Mouse (Mus musculus) ES-E14 (cell line): ENCODE measurements at regions not wholly inside any gene's neighbourhood (a gene's known extent, or its start where the extent isn't known, plus 50 kb on each side); places are given as distances from the start of the nearest gene placed in this dataset.
A peak's percentile ranks its signal among the peaks of the same experiment; 100 is the strongest.

ENCODE experiments used
- DNase-seq: peaks from one replicate; pipeline ENCODE4 v3.0.0-alpha.2; 2013; ENCODE audit warnings: low read depth, low spot score
- H3K27ac ChIP-seq: 2 replicates; pipeline ENCODE4 v1.5.1; 2012; ENCODE audit warnings: low read depth, mild to moderate bottlenecking, low read length, moderate library complexity, mixed read lengths; ENCODE audit not compliant: poor library complexity, insufficient read depth, severe bottlenecking
- H3K36me3 ChIP-seq: 2 replicates; pipeline ENCODE4 v1.6.1; 2012; ENCODE audit warnings: mild to moderate bottlenecking, low read length, moderate library complexity, mixed read lengths; ENCODE audit not compliant: control insufficient read depth, poor library complexity, insufficient read depth, severe bottlenecking
- H3K4me1 ChIP-seq, 2 experiments: fragments of 150-350 bp in 1 of 2; sonication (generic) in 1 of 2; 2 replicates each; pipeline ENCODE4 v1.6.1; 2012; ENCODE audit warnings: low read length in 2 of 2, mild to moderate bottlenecking in 1 of 2, mixed read lengths in 1 of 2; ENCODE audit not compliant: control insufficient read depth in 2 of 2, insufficient read depth in 2 of 2, poor library complexity in 1 of 2
- H3K4me3 ChIP-seq, 2 experiments: fragments of 150-350 bp in 1 of 2; sonication (generic) in 1 of 2; 2 replicates each; pipeline ENCODE4 v1.5.1; 2012; ENCODE audit warnings: low read length in 2 of 2, low read depth in 1 of 2, mild to moderate bottlenecking in 1 of 2, mixed read lengths in 1 of 2; ENCODE audit not compliant: insufficient read depth in 1 of 2, poor library complexity in 1 of 2, severe bottlenecking in 1 of 2
- H3K9ac ChIP-seq: 2 replicates; pipeline ENCODE4 v1.6.1; 2012; ENCODE audit warnings: low read depth, mild to moderate bottlenecking, low read length, mixed read lengths; ENCODE audit not compliant: poor library complexity, insufficient read depth, severe bottlenecking
- H3K9me3 ChIP-seq: fragments of 150-350 bp; sonication (generic); 2 replicates; pipeline ENCODE4 v1.6.1; 2012; ENCODE audit warnings: low read depth, mild to moderate bottlenecking, low read length; ENCODE audit not compliant: control insufficient read depth, insufficient read depth
- CHD2 ChIP-seq: IDR thresholded peaks from 2 replicates; pipeline ENCODE4 v1.6.1; 2014; ENCODE audit warnings: mild to moderate bottlenecking, low read depth, low read length, inconsistent platforms
- HCFC1 ChIP-seq: IDR thresholded peaks from 2 replicates; pipeline ENCODE4 v1.6.1; 2012; ENCODE audit warnings: low read length, inconsistent platforms, borderline replicate concordance; ENCODE audit not compliant: insufficient read depth
- MAFK ChIP-seq: IDR thresholded peaks from 2 replicates; pipeline ENCODE4 v1.6.1; 2014; ENCODE audit warnings: mild to moderate bottlenecking, low read depth, low read length, inconsistent platforms; ENCODE audit not compliant: insufficient read depth
- ZC3H11A ChIP-seq: IDR thresholded peaks from 2 replicates; pipeline ENCODE4 v1.6.1; 2012; ENCODE audit warnings: low read depth, mild to moderate bottlenecking, inconsistent platforms, low read length, borderline replicate concordance
- ZNF384 ChIP-seq: IDR thresholded peaks from 2 replicates; pipeline ENCODE4 v1.6.1; 2012; ENCODE audit warnings: low read depth, low read length, inconsistent platforms
- in situ Hi-C, 2 experiments: fragments of 600-800 bp; cut with MboI; formaldehyde crosslinking; loops; one replicate each; pipeline ENCODE4 v1.15.1; 2025; ENCODE audit warnings: low sequenced_read_pairs in 2 of 2, inconsistent platforms in 1 of 2; ENCODE audit not compliant: unreplicated experiment in 2 of 2

DNA sequence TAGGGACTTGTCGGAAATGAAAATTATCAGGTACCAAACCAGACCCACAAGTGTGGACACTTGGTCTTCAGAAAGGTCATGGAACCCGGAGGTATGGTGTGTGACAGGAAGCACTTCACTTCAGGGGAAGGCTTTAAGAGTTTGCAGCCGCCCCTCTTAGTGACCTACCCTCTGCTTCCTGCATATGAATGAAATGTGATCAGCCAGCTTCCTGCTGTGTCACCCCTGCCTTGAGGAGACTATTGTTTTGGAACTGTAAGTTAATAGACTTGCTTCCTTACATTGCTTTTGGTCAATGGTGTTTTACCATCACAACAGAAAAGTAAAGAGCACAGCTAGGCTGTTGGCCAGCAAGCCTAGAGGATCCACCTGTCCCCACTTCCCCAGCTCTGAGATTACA is 515.3 kb downstream of the Pdcd6ip start:
- H3K9me3 ChIP-seq = no peaks in the 10 kb centered on the region

DNA sequence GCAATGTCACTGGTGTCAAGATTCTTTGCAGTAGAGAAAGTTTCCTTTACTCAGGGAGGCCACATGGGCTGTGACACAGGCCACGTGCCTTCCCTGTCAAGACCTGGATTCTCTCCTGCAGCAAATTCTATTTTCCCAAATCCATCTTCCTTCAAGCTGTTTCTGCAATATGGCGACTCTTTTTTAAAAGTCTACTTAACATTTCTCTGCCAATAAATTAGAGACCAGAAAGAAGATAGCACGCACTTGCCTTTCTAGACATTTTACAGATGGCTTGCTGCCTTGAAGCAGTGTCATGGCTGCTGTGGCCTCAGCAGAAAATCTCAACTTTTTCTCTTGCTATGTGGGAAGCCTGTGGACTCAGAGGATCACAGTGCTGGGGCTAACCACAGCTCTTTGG is 516.9 kb downstream of the Pdcd6ip start:
- no peaks in the 10 kb centered on the region for H3K36me3 ChIP-seq
- no peak for DNase-seq
- in situ Hi-C loops = no loop called here
- no peak overlapping the region for H3K9ac ChIP-seq
- H3K9me3 ChIP-seq = no peaks in the 10 kb centered on the region
- TF ChIP-seq ZNF384 (no peak), CHD2 (no peak), MAFK (no peak), ZC3H11A (no peak), HCFC1 (no peak)
- no peak overlapping the region for H3K4me3 ChIP-seq
- H3K4me1 ChIP-seq = peaks cover 0 to 9% of the 10 kb centered on the region in 2 experiments; a peak in 2 of 4 replicates
- no peak overlapping the region for H3K27ac ChIP-seq

More for the DNA sequence above, 515.3 kb downstream of the Pdcd6ip start:
- Histone ChIP-seq H3K36me3 (no peaks in the 10 kb centered on the region), H3K4me3 (no peak overlapping the region), H3K4me1 (peaks cover 0 to 9% of the 10 kb centered on the region in 2 experiments; a peak in 2 of 4 replicates), H3K9ac (no peak overlapping the region), H3K27ac (peak overlapping the region; percentile 31; the same call in 1 of the 2 replicates)
- peak; percentile 24 for DNase-seq
- no peak for TF ChIP-seq HCFC1
- TF ChIP-seq CHD2 = no peak
- no peak for TF ChIP-seq MAFK
- TF ChIP-seq ZNF384 = no peak
- no peak for TF ChIP-seq ZC3H11A
- in situ Hi-C loops = no loop called here

DNA sequence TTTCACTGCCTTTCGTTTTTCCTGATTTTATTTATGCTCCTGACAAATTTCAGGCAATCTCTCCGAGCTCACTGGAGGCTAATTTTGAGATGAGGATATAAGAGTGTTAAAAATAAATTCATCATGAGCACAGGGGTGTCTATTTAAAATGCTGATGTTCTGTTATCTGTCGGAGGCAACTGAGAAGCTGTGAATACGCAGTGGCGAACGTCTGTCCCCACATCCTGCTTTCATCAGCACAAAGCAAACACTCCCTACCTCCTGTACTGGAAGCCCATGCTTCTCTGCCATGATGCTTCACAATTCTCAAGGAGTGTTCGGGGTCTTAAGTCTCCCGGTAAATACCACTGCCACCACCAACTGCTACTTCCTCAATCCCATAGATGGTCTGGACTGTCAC is 526.9 kb downstream of the Pdcd6ip start:
- H3K27ac ChIP-seq = no peak overlapping the region
- no peaks in the 10 kb centered on the region for H3K9me3 ChIP-seq
- H3K36me3 ChIP-seq = no peaks in the 10 kb centered on the region
- in situ Hi-C loops = no loop called here
- DNase-seq = no peak
- H3K9ac ChIP-seq = no peak overlapping the region
- H3K4me3 ChIP-seq = no peak overlapping the region
- H3K4me1 ChIP-seq = no peaks in the 10 kb centered on the region
- no peak for TF ChIP-seq ZC3H11A

DNA sequence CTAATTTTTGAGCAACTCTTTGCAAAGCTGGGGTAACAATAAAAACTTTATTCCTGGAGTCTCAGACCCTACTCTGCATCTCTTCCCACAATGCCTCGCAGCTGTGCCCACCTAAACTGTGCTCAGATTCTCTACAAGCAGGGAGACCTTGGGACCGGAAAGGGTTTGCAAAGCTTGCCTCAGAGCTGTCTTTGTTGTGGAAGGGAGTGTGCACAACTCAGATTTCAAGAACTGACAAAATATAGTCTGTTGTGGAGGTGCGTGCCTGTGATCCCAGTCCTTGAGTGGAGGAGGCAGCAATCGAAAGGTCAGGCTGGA is 530.2 kb downstream of the Pdcd6ip start:
- no peaks in the 10 kb centered on the region for H3K36me3 ChIP-seq
- no peak overlapping the region for H3K27ac ChIP-seq
- no peak overlapping the region for H3K9ac ChIP-seq
- DNase-seq = no peak
- in situ Hi-C loops = no loop called here
- H3K4me3 ChIP-seq = no peak overlapping the region
- TF ChIP-seq HCFC1 (no peak), MAFK (no peak), ZC3H11A (no peak), CHD2 (no peak), ZNF384 (no peak)
- H3K4me1 ChIP-seq = no peaks in the 10 kb centered on the region; a peak in 1 of 4 replicates
- H3K9me3 ChIP-seq = no peaks in the 10 kb centered on the region

DNA sequence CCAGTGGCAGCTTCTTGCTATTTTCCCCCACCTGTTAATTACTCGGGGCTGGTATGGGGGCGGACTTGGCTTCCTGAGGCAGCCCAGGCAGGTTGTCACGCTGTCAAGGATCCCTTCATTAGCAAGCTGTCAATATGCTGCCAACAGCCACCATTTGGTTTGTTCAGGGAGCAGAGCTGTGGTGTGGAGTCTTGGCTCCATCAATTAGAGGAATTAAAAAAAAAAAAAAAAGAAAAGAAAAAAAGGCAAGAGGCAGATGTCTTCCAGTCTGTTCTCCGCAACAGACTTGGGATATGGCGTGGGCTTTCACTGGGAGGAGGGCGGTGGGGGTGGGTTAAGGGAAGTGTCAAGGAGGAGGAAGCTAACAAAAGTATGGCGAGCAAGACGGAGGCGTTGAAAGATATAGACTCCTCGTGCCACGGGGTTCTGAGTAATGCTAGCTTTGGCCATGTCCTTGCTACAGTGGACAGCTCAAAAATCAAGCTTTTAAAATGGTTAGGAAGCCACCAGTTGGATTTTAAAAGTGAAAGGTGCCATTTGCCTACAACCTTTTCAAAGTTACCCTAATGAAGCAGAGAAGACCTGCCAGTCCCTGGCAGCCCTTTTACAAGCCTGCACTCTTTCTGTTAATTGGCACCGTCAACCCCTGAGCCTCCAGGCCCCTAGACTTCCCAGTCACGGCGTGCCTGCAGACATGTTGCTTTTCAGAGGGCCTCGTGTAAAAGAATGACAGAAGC is 530.7 kb downstream of the Pdcd6ip start:
- Histone ChIP-seq H3K4me1 (no peaks in the 10 kb centered on the region; a peak in 1 of 4 replicates), H3K9me3 (no peaks in the 10 kb centered on the region), H3K27ac (no peak overlapping the region), H3K36me3 (no peaks in the 10 kb centered on the region), H3K9ac (no peak overlapping the region), H3K4me3 (no peak overlapping the region)
- DNase-seq = no peak
- in situ Hi-C loops = no loop called here
- no peak for TF ChIP-seq HCFC1
- TF ChIP-seq ZC3H11A = no peak
- TF ChIP-seq CHD2 = no peak
- TF ChIP-seq ZNF384 = no peak
- no peak for TF ChIP-seq MAFK
